Mouse (Mus musculus): ENCODE data around the gene Nr4a1. TPM values are rescaled to one million over a fixed set of nuclear protein-coding genes. Genes with fewer than 3 reads are reported as not detected.

Nr4a1 gene
- polyA plus RNA-seq, 1 experiment from 2014 or later: 9.5 TPM

- no peak for DNase-seq (ENCODE audit: low spot score)
- no peak; the same call in 1 of the 2 replicates for ATAC-seq (replicated peaks; ENCODE audit: low FRiP score, low read depth)
Observed at GRCm38 (mm10) chr15:101309493-101309892, 55.4 kb downstream of the Nr4a1 start.

GRCm38 (mm10) chr15:101311087-101311770 is 57.2 kb downstream of the Nr4a1 start:
- Histone ChIP-seq H3K9ac (ENCODE audit: low read depth, low read length) (no peak overlapping the region), H3K4me1 (replicated peaks; ENCODE audit: insufficient read depth, low read length) (no peaks in the 10 kb centered on the region), H3K27me3 (ENCODE audit: insufficient read depth, low read length) (no peaks in the 10 kb centered on the region), H3K27ac (0 out of 2 replicates have a peak overlapping the region, but pooled peaks have one; percentile 2), H3K9me3 (replicated peaks; ENCODE audit: low read length) (no peaks in the 10 kb centered on the region), H3K36me3 (ENCODE audit: insufficient read depth, low read length) (no peaks in the 10 kb centered on the region), H3K4me2 (ENCODE audit: low read length) (no peak overlapping the region), H3K4me3 (replicated peaks; ENCODE audit: low read depth, low read length) (no peak overlapping the region)
- DNase-seq (ENCODE audit: low spot score): no peak
- WGBS: 37% methylated on average over 13 of the region's 15 CpGs
- TF ChIP-seq CTCF (IDR thresholded peaks at IDR 0.05; ENCODE audit: low read depth): no peak
- ATAC-seq (replicated peaks; ENCODE audit: low FRiP score, low read depth): no peak

More at GRCm38 (mm10) chr15:101309493-101309892, 55.4 kb downstream of the Nr4a1 start:
- Histone ChIP-seq H3K9me3 (replicated peaks; ENCODE audit: low read length) (no peaks in the 10 kb centered on the region), H3K4me3 (replicated peaks; ENCODE audit: low read depth, low read length) (no peak overlapping the region), H3K9ac (ENCODE audit: low read depth, low read length) (no peak overlapping the region), H3K27ac (no peak overlapping the region), H3K4me1 (replicated peaks; ENCODE audit: insufficient read depth, low read length) (no peaks in the 10 kb centered on the region), H3K27me3 (ENCODE audit: insufficient read depth, low read length) (no peaks in the 10 kb centered on the region), H3K4me2 (ENCODE audit: low read length) (no peak overlapping the region), H3K36me3 (ENCODE audit: insufficient read depth, low read length) (no peaks in the 10 kb centered on the region)
- no peak for TF ChIP-seq CTCF (IDR thresholded peaks at IDR 0.05; ENCODE audit: low read depth)
- WGBS: 42% methylated on average over 5 of the region's 5 CpGs

DNA sequence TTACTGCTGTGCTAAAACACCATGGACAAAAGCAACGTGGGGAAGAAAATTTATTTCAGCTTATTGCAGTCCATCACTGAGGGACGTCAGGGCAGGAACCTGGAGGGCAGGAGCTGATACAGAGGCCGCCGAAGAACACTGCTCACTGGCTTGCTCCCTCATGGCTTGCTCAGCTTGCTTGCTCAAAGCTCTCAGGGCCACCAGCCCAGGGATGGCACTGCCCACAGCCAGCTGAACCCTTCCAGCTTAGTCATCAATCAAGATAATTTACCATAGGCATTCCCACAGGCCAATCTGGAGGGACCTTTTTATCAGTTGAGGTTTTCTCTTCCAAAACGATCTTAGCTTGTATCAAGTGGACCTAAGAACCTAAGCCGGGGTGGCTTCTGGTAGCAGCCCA is 57.9 kb downstream of the Nr4a1 start:
- Histone ChIP-seq H3K4me3 (replicated peaks; ENCODE audit: low read depth, low read length) (no peak overlapping the region), H3K27me3 (ENCODE audit: insufficient read depth, low read length) (no peaks in the 10 kb centered on the region), H3K27ac (no peak overlapping the region), H3K9ac (ENCODE audit: low read depth, low read length) (no peak overlapping the region), H3K36me3 (ENCODE audit: insufficient read depth, low read length) (no peaks in the 10 kb centered on the region), H3K4me1 (replicated peaks; ENCODE audit: insufficient read depth, low read length) (no peaks in the 10 kb centered on the region), H3K9me3 (replicated peaks; ENCODE audit: low read length) (no peaks in the 10 kb centered on the region), H3K4me2 (ENCODE audit: low read length) (no peak overlapping the region)
- DNase-seq (ENCODE audit: low spot score) (no peak), ATAC-seq (replicated peaks; ENCODE audit: low FRiP score, low read depth) (no peak)
- WGBS: 65% methylated on average over 6 of the region's 6 CpGs
- TF ChIP-seq CTCF (IDR thresholded peaks at IDR 0.05; ENCODE audit: low read depth): no peak

GRCm38 (mm10) chr15:101315378-101315777 is 61.3 kb downstream of the Nr4a1 start:
- H3K9ac ChIP-seq (ENCODE audit: low read depth, low read length): no peak overlapping the region
- no peak overlapping the region for H3K4me3 ChIP-seq (replicated peaks; ENCODE audit: low read depth, low read length)
- no peak overlapping the region for H3K27ac ChIP-seq
- H3K36me3 ChIP-seq (ENCODE audit: insufficient read depth, low read length): no peaks in the 10 kb centered on the region
- no peak for TF ChIP-seq CTCF (IDR thresholded peaks at IDR 0.05; ENCODE audit: low read depth)
- no peak for DNase-seq (ENCODE audit: low spot score)
- no peak for ATAC-seq (replicated peaks; ENCODE audit: low FRiP score, low read depth)
- 86% methylated on average over 4 of the region's 4 CpGs for WGBS
- no peaks in the 10 kb centered on the region for H3K27me3 ChIP-seq (ENCODE audit: insufficient read depth, low read length)
- no peaks in the 10 kb centered on the region for H3K9me3 ChIP-seq (replicated peaks; ENCODE audit: low read length)
- no peak overlapping the region for H3K4me2 ChIP-seq (ENCODE audit: low read length)
- no peaks in the 10 kb centered on the region for H3K4me1 ChIP-seq (replicated peaks; ENCODE audit: insufficient read depth, low read length)

- DNase-seq (ENCODE audit: low spot score) (peak; percentile 96), ATAC-seq (replicated peaks; ENCODE audit: low FRiP score, low read depth) (peak; percentile 60)
- H3K36me3 ChIP-seq (ENCODE audit: insufficient read depth, low read length): no peaks in the 10 kb centered on the region
- 0 out of 2 replicates have a peak, but pooled peaks cover 1% of the 10 kb centered on the region for H3K4me1 ChIP-seq (replicated peaks; ENCODE audit: insufficient read depth, low read length)
- no peak overlapping the region for H3K9ac ChIP-seq (ENCODE audit: low read depth, low read length)
- no peak overlapping the region for H3K27ac ChIP-seq
- peak; percentile 96 for TF ChIP-seq CTCF (IDR thresholded peaks at IDR 0.05; ENCODE audit: low read depth)
- H3K9me3 ChIP-seq (replicated peaks; ENCODE audit: low read length): no peaks in the 10 kb centered on the region
- H3K4me3 ChIP-seq (replicated peaks; ENCODE audit: low read depth, low read length): no peak overlapping the region; the same call in 1 of the 2 replicates
- H3K4me2 ChIP-seq (ENCODE audit: low read length): peak overlapping the region; percentile 57
- H3K27me3 ChIP-seq (ENCODE audit: insufficient read depth, low read length): no peaks in the 10 kb centered on the region
- under 1% methylated on average over 11 of the region's 11 CpGs for WGBS
Observed at GRCm38 (mm10) chr15:101315832-101316231, 61.8 kb downstream of the Nr4a1 start.

DNA sequence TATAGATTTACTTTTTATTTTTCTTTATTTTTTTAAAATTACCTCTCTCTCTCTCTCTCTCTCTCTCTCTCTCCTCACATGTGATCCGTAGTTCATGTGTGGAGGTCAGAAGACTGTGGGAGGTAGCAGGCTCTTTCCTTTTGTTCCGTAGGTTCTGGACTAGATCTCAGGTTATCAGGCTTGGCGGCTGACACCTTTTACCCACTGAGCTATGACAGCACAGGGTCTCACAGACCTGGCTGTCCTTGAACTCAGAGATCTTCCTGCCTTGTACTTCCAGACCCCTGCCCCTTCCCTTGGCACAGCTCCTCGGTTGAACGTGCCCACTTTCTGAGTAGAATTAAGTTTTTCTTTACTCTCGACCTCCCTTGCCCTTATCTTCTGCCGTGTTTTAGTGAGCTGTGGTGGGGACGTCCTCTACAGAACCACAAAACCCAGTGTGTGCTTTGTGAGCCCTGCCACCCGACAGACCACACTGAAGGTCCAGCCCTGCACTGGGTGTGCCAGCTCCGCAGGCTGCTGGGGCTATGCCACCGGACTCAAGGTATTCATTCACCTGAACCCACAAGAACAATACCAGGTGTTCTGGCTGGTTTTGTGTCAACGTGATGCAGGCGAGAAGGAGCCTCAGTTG is 62.3 kb downstream of the Nr4a1 start:
- Histone ChIP-seq H3K9me3 (replicated peaks; ENCODE audit: low read length) (no peaks in the 10 kb centered on the region), H3K4me2 (ENCODE audit: low read length) (peak overlapping the region; percentile 57), H3K36me3 (ENCODE audit: insufficient read depth, low read length) (no peaks in the 10 kb centered on the region), H3K27ac (no peak overlapping the region), H3K9ac (ENCODE audit: low read depth, low read length) (no peak overlapping the region), H3K4me1 (replicated peaks; ENCODE audit: insufficient read depth, low read length) (0 out of 2 replicates have a peak, but pooled peaks cover 6% of the 10 kb centered on the region), H3K27me3 (ENCODE audit: insufficient read depth, low read length) (no peaks in the 10 kb centered on the region), H3K4me3 (replicated peaks; ENCODE audit: low read depth, low read length) (no peak overlapping the region; the same call in 1 of the 2 replicates)
- TF ChIP-seq CTCF (IDR thresholded peaks at IDR 0.05; ENCODE audit: low read depth): no peak
- DNase-seq (ENCODE audit: low spot score): no peak
- ATAC-seq (replicated peaks; ENCODE audit: low FRiP score, low read depth): no peak
- 48% methylated on average over 13 of the region's 13 CpGs for WGBS

Measured in kidney, postnatal 0 days (tissue).